Mouse (Mus musculus) adrenal gland, adult 10 weeks (tissue): ENCODE data around the gene Gpr62. TPM values are rescaled to one million over a fixed set of nuclear protein-coding genes. Genes with fewer than 3 reads are reported as not detected.

Source experiments
- polyA plus RNA-seq: library from polyadenylated mRNA; stranded (reverse); fragments of 350-450 nt; fragmentation: Illumina TruSeq; extraction: RNeasy Lipid Tissue Mini Kit (QIAGEN cat#74804); gene quantifications from one replicate; pipeline ENCODE4 v1.2.3, GENCODE M21; 2014; ENCODE audit warnings: low read depth, low replicate concordance

Gene Gpr62
- polyA plus RNA-seq, result not detected

GRCm38 (mm10) chr9:106465571-106466200, at the start of gene Gpr62:
Gene Gpr62 (minus strand): TSS chr9:106465938.

DNA sequence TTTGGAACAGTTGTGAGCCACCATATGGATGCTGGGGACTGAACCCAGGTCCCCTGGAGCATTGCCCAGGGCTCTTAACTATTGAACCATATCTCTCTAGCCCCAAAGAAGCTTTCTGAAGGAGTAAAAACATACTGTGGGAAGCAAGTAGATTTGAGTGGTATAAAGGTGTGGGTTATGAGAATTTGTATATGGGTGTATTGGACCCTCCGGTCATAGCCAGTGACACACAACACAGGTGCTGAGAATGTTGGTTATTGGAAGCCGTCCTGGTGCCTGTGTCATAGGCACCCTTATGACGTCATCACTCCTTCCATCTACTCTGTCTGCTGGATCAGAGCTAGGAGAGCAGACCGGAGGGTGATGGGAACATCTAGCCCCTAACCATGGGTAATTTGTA, 48.5 kb upstream of the Gpr62 start, which contains the start of gene Iqcf5:
TSS of gene Iqcf5 (plus strand) at position 301 of the 400 bp plus-strand sequence.

DNA sequence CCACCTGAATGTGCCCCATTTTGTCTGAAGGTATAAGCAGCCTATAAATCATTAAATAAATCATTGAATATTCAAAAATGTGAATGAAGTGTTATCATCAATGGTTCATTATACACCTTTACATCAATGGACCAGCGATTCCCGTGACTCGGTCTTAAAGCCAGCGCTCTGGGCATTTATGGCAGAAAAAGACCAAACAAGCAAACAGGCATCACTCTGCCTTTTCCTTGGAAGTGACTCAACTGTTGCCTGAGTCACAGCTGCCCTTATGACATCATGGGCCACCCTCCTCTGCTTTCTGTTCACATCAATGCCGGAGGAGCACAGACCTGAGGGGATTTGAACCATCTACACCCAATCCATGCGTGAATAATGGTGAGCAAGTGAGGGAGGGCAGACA, 33.9 kb upstream of the Gpr62 start, which contains the start of gene Iqcf1:
TSS of gene Iqcf1 (plus strand) at position 301 of the 400 bp plus-strand sequence.

GRCm38 (mm10) chr9:106476924-106477484, 11.3 kb upstream of the Gpr62 start, which contains the start of gene Parp3:
Gene Parp3 (minus strand): TSS chr9:106476949.

DNA sequence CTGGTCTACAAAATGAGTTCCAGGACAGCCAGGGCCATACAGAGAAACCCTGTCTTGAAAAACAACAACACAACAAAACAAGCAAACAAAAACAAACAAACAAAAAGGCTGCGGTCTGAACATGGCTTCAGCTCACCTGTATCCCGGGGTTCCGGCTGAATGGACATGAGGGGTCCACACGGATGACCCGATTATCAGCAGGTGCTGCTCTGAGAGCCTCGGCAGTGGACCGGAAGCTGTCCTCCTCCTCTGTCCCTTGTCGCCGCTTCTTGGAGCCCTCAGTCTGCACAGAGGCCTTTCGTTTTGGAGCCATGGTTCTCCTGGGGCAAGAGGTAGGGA, 9.9 kb upstream of the Gpr62 start, which contains the start of gene Rrp9:
TSS of gene Rrp9 (plus strand) at position 301 of the 339 bp plus-strand sequence.

GRCm38 (mm10) chr9:106453271-106454070, 12.3 kb downstream of the Gpr62 start, which contains the start of gene Pcbp4:
Gene Pcbp4 (plus strand): TSS chr9:106453291.

DNA sequence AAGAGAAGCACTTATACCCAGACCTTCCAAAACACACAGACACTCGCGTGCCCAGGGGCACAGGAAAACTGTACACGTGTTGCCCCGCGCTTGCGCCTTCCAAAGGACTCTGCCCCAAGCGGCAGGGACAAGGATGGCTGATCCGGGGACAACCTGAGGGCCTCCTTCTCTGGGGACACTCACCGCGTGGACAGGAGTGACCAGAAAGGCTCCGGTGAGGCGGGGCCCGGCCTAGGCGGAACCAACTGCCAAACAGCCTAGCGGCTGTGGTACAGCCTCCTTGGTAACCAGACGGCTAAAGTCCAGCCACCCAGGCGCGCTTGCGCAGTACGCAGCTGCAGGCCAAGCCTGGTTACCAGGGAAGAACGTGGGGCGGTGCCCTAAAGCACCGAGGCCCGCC, 18.4 kb downstream of the Gpr62 start, which contains the start of the genes Abhd14b and Abhd14a:
TSS of gene Abhd14b (plus strand) at position 112 of the 400 bp plus-strand sequence.
TSS of gene Abhd14a (minus strand) at position 331 of the 400 bp plus-strand sequence.

GRCm38 (mm10) chr9:106429221-106430014, 36.3 kb downstream of the Gpr62 start, which contains the start of gene Rpl29:
Gene Rpl29 (plus strand): TSS chr9:106429454.

Other genes starting within 250 kb of the Gpr62 start
- gene Tlr9, start 243.3 kb downstream of the Gpr62 start, polyA plus RNA-seq, result not detected
- 319 TPM for gene Alas1, start 217.3 kb downstream of the Gpr62 start, polyA plus RNA-seq
- not detected for gene Poc1a, start 184.9 kb downstream of the Gpr62 start, polyA plus RNA-seq
- 13.1 TPM for gene Dusp7, start 97.3 kb downstream of the Gpr62 start, polyA plus RNA-seq
- gene Rpl29, start 36.5 kb downstream of the Gpr62 start, polyA plus RNA-seq, result 28.9 TPM
- gene Acy1, start 27.6 kb downstream of the Gpr62 start, polyA plus RNA-seq, result 0.82 TPM
- gene Abhd14b, start 18.5 kb downstream of the Gpr62 start, polyA plus RNA-seq, result 17.8 TPM
- 1.0 TPM for gene Abhd14a, start 18.3 kb downstream of the Gpr62 start, polyA plus RNA-seq
- gene Pcbp4, start 12.6 kb downstream of the Gpr62 start, polyA plus RNA-seq, result not detected
- gene Rrp9, start 10.0 kb upstream of the Gpr62 start, polyA plus RNA-seq, result not detected
- gene Parp3, start 11.0 kb upstream of the Gpr62 start, polyA plus RNA-seq, result 16.7 TPM
- gene Iqcf1, start 34.0 kb upstream of the Gpr62 start, polyA plus RNA-seq, result not detected
- not detected for gene Iqcf5, start 48.6 kb upstream of the Gpr62 start, polyA plus RNA-seq
- not detected for gene Iqcf3, start 95.7 kb upstream of the Gpr62 start, polyA plus RNA-seq
- not detected for gene Iqcf4, start 105.1 kb upstream of the Gpr62 start, polyA plus RNA-seq
- gene Iqcf6, start 160.6 kb upstream of the Gpr62 start, polyA plus RNA-seq, result not detected
- gene Grm2, start 190.1 kb upstream of the Gpr62 start, polyA plus RNA-seq, result not detected
- gene Tex264, start 220.0 kb upstream of the Gpr62 start, polyA plus RNA-seq, result 16.4 TPM